Mouse (Mus musculus) G1E (cell line): ENCODE results near the gene Dpysl5.

Source experiments
- CTCF ChIP-seq: IDR thresholded peaks from 2 replicates; pipeline ENCODE4 v1.5.1; 2012; ENCODE audit warnings: low read depth, low read length, inconsistent platforms, mixed read lengths
- GATA1 ChIP-seq: IDR thresholded peaks from 2 replicates; pipeline ENCODE4 v1.6.1; 2012; ENCODE audit warnings: borderline replicate concordance, low read length, inconsistent platforms, mixed read lengths
- POLR2AphosphoS5 ChIP-seq: IDR thresholded peaks from 2 replicates; pipeline ENCODE4 v1.6.1; 2012; ENCODE audit warnings: low read depth, low read length, inconsistent platforms; ENCODE audit not compliant: insufficient replicate concordance
- TAL1 ChIP-seq: conservative IDR thresholded peaks from 2 replicates; pipeline ENCODE4 v1.6.1; 2012; ENCODE audit warnings: low read depth, low read length, inconsistent platforms, mixed read lengths

GRCm38 (mm10) chr5:30717506-30717905 lies 6.1 kb downstream of the Dpysl5 start:
- TF ChIP-seq CTCF: no peak
- no peak for TF ChIP-seq GATA1
- TF ChIP-seq POLR2AphosphoS5: no peak
- no peak for TF ChIP-seq TAL1
